Mouse (Mus musculus) CH12.LX (cell line): ENCODE data around the gene Pcdh15. TPM values are rescaled to one million over a fixed set of nuclear protein-coding genes. Genes with fewer than 3 reads are reported as not detected.

Source experiments
- DNase-seq: peaks from one replicate; pipeline ENCODE4 v3.0.0-alpha.2; 2013; ENCODE audit errors: extremely low read depth
- H3K27ac ChIP-seq: 2 replicates; pipeline ENCODE4 v1.5.1; 2012; ENCODE audit warnings: low read depth, mild to moderate bottlenecking, control low read depth, moderate library complexity; ENCODE audit not compliant: insufficient read depth
- H3K27me3 ChIP-seq: replicated peaks from 2 replicates; pipeline ENCODE3; 2012; ENCODE audit warnings: inconsistent platforms
- H3K36me3 ChIP-seq, 2 experiments: replicated peaks in 1 of 2; 2 replicates each; pipeline versions ENCODE3 to v1.6.1; 2012; ENCODE audit warnings: inconsistent platforms in 1 of 2, low read length in 1 of 2, mild to moderate bottlenecking in 1 of 2, mixed read lengths in 1 of 2, moderate library complexity in 1 of 2; ENCODE audit not compliant: control insufficient read depth in 1 of 2, insufficient read depth in 1 of 2
- H3K4me1 ChIP-seq, 2 experiments: 2 replicates each; pipeline ENCODE4 v1.6.1; 2012; ENCODE audit warnings: inconsistent platforms in 1 of 2, moderate library complexity in 1 of 2; ENCODE audit not compliant: insufficient read depth in 2 of 2, control insufficient read depth in 1 of 2
- H3K4me2 ChIP-seq: 2 replicates; pipeline ENCODE4 v1.6.1; 2012; ENCODE audit warnings: low read depth, mild to moderate bottlenecking, control low read depth; ENCODE audit not compliant: poor library complexity, insufficient read depth, severe bottlenecking
- H3K4me3 ChIP-seq, 3 experiments: fragments of 150-350 bp in 1 of 3; sonication (generic) in 1 of 3; replicated peaks in 1 of 3; 2 replicates each; pipeline versions ENCODE3 to v1.5.1; 2011 to 2012; ENCODE audit warnings: low read depth in 2 of 3, low read length in 2 of 3, mild to moderate bottlenecking in 2 of 3, moderate library complexity in 2 of 3, control low read depth in 1 of 3, improper control_type of control experiment in 1 of 3, inconsistent platforms in 1 of 3, mixed read lengths in 1 of 3; ENCODE audit not compliant: poor library complexity in 1 of 3
- H3K79me2 ChIP-seq: replicated peaks from 2 replicates; pipeline ENCODE4 v1.6.1; 2012; ENCODE audit warnings: mild to moderate bottlenecking, moderate library complexity; ENCODE audit not compliant: control insufficient read depth, poor library complexity, insufficient read depth, severe bottlenecking; ENCODE audit errors: extremely low read depth
- H3K9ac ChIP-seq: 2 replicates; pipeline ENCODE4 v1.6.1; 2012; ENCODE audit warnings: low read depth, mild to moderate bottlenecking, control low read depth, moderate library complexity; ENCODE audit not compliant: insufficient read depth
- H3K9me3 ChIP-seq: replicated peaks from 2 replicates; pipeline ENCODE3; 2012; ENCODE audit warnings: low read length, inconsistent platforms, mixed read lengths
- CHD1 ChIP-seq: IDR thresholded peaks from 2 replicates; pipeline ENCODE4 v1.6.1; 2012; ENCODE audit warnings: low read depth, low read length, improper control_type of control experiment, inconsistent platforms
- CHD2 ChIP-seq: IDR thresholded peaks from 2 replicates; pipeline ENCODE4 v1.6.1; 2011; ENCODE audit warnings: low read length, improper control_type of control experiment
- CTCF ChIP-seq, 2 experiments: IDR thresholded peaks in 1 of 2; conservative IDR thresholded peaks in 1 of 2; 2 replicates each; pipeline ENCODE4 v1.5.1; 2011 to 2012; ENCODE audit warnings: low read depth in 2 of 2, low read length in 2 of 2, improper control_type of control experiment in 1 of 2, inconsistent platforms in 1 of 2, mild to moderate bottlenecking in 1 of 2, moderate library complexity in 1 of 2
- GABPA ChIP-seq: IDR thresholded peaks from 2 replicates; pipeline ENCODE4 v1.6.1; 2012; ENCODE audit warnings: low read depth, low read length, improper control_type of control experiment, inconsistent platforms; ENCODE audit not compliant: insufficient replicate concordance
- JUN ChIP-seq: IDR thresholded peaks from 2 replicates; pipeline ENCODE4 v1.6.1; 2011; ENCODE audit warnings: low read depth, mild to moderate bottlenecking, low read length, improper control_type of control experiment, moderate library complexity; ENCODE audit not compliant: insufficient read depth
- KAT2A ChIP-seq: IDR thresholded peaks from 2 replicates; pipeline ENCODE4 v1.6.1; 2012; ENCODE audit warnings: low read length, improper control_type of control experiment, inconsistent platforms; ENCODE audit not compliant: insufficient replicate concordance
- MAFK ChIP-seq: IDR thresholded peaks from 2 replicates; pipeline ENCODE4 v1.6.1; 2011; ENCODE audit warnings: low read length, improper control_type of control experiment; ENCODE audit not compliant: insufficient replicate concordance
- MAX ChIP-seq: IDR thresholded peaks from 2 replicates; pipeline ENCODE4 v1.6.1; 2011; ENCODE audit warnings: low read length, improper control_type of control experiment
- MAZ ChIP-seq: IDR thresholded peaks from 2 replicates; pipeline ENCODE4 v1.6.1; 2012; ENCODE audit warnings: low read depth, mild to moderate bottlenecking, inconsistent platforms, low read length, improper control_type of control experiment, moderate library complexity
- MEF2A ChIP-seq: IDR thresholded peaks from 2 replicates; pipeline ENCODE4 v1.6.1; 2014; ENCODE audit warnings: low read depth, mild to moderate bottlenecking, inconsistent platforms, low read length, improper control_type of control experiment, borderline replicate concordance
- MXI1 ChIP-seq: IDR thresholded peaks from 2 replicates; pipeline ENCODE4 v1.6.1; 2011; ENCODE audit warnings: mild to moderate bottlenecking, low read depth, low read length, improper control_type of control experiment
- MYC ChIP-seq: IDR thresholded peaks from 2 replicates; pipeline ENCODE4 v1.6.1; 2011; ENCODE audit warnings: low read depth, mild to moderate bottlenecking, improper control_type of control experiment, low read length
- POLR2A ChIP-seq: IDR thresholded peaks from 2 replicates; pipeline ENCODE4 v1.6.1; 2011; ENCODE audit warnings: low read depth, mild to moderate bottlenecking, improper control_type of control experiment, low read length
- POLR2AphosphoS2 ChIP-seq: IDR thresholded peaks from 2 replicates; pipeline ENCODE4 v1.6.1; 2011; ENCODE audit warnings: low read depth, low read length, improper control_type of control experiment
- RAD21 ChIP-seq: IDR thresholded peaks from 2 replicates; pipeline ENCODE4 v1.6.1; 2011; ENCODE audit warnings: low read depth, mild to moderate bottlenecking, low read length, improper control_type of control experiment, moderate library complexity
- TCF12 ChIP-seq: IDR thresholded peaks from 2 replicates; pipeline ENCODE4 v1.6.1; 2014; ENCODE audit warnings: low read depth, mild to moderate bottlenecking, inconsistent platforms, low read length, improper control_type of control experiment
- UBTF ChIP-seq: IDR thresholded peaks from 2 replicates; pipeline ENCODE4 v1.6.1; 2012; ENCODE audit warnings: low read depth, mild to moderate bottlenecking, inconsistent platforms, low read length, improper control_type of control experiment, moderate library complexity
- USF2 ChIP-seq: conservative IDR thresholded peaks from 2 replicates; pipeline ENCODE4 v1.6.1; 2011; ENCODE audit warnings: low read depth, low read length, improper control_type of control experiment
- ZC3H11A ChIP-seq: IDR thresholded peaks from 2 replicates; pipeline ENCODE4 v1.6.1; 2012; ENCODE audit warnings: low read depth, mild to moderate bottlenecking, inconsistent platforms, low read length, improper control_type of control experiment
- dilution Hi-C: fragments of 300-500 bp; cut with MboI; formaldehyde crosslinking; loops from 2 replicates; pipeline ENCODE4 v1.14.3; 2020; ENCODE audit warnings: low sequenced_read_pairs; ENCODE audit not compliant: extremely low pct_unique_long_range_greater_than_20kb, extremely low pct_ligation_motif_present
- in situ Hi-C: fragments of 300-500 bp; cut with MboI; formaldehyde crosslinking; loops from 3 replicates; pipeline ENCODE4 v1.14.3; 2019; ENCODE audit warnings: low sequenced_read_pairs, low pct_ligation_motif_present, low pct_unique_long_range_greater_than_20kb, mixed read lengths
- polyA plus RNA-seq: library from polyadenylated mRNA; unstranded; fragments of >175 nt; gene quantifications from 2 replicates; pipeline ENCODE4 v1.2.1, GENCODE M21; 2012; ENCODE audit warnings: low read depth; ENCODE audit not compliant: insufficient read length
- total RNA-seq, 2 experiments: library from RNA; depleted of rRNA; stranded (reverse); fragments of 300-350 nt in 1 of 2; fragments of >200 nt in 1 of 2; gene quantifications; 2 replicates each; pipeline ENCODE4 v1.2.3; 2012 to 2014

The Pcdh15 gene
- total and polyA plus RNA-seq, 3 experiments = not detected

GRCm38 (mm10) chr10:74116817-74117216 lies 1017.7 kb downstream of the Pcdh15 start:
- Histone ChIP-seq H3K9ac (no peak overlapping the region), H3K9me3 (peaks cover 32% of the 10 kb centered on the region), H3K36me3 (no peaks in the 10 kb centered on the region), H3K4me3 (no peak overlapping the region), H3K4me2 (no peak overlapping the region), H3K27ac (no peak overlapping the region), H3K4me1 (no peaks in the 10 kb centered on the region), H3K79me2 (no peaks in the 10 kb centered on the region), H3K27me3 (no peaks in the 10 kb centered on the region)
- DNase-seq = no peak
- no peak for TF ChIP-seq MAX
- TF ChIP-seq MAFK = peak; percentile 84
- no peak for TF ChIP-seq USF2
- TF ChIP-seq POLR2AphosphoS2 = no peak
- no peak for TF ChIP-seq CHD2
- dilution Hi-C loops = no loop called here
- in situ Hi-C loops = no loop called here

GRCm38 (mm10) chr10:74123421-74123820 lies 1024.3 kb downstream of the Pcdh15 start:
- dilution Hi-C loops = no loop called here
- no peaks in the 10 kb centered on the region for H3K36me3 ChIP-seq
- H3K4me3 ChIP-seq = no peak overlapping the region
- TF ChIP-seq MYC (no peak), MEF2A (no peak), UBTF (no peak), CTCF (conservative IDR thresholded peaks at IDR 0.05 in 1 of 2, IDR thresholded peaks at IDR 0.05 in 1 of 2; ENCODE audit: low read depth in 2 of 2, low read length in 2 of 2) (no peak), POLR2AphosphoS2 (no peak), MXI1 (no peak), POLR2A (no peak), MAZ (no peak), TCF12 (no peak)
- TF ChIP-seq, all 38 proteins: peak for 0
- in situ Hi-C loops = no loop called here
- H3K27me3 ChIP-seq = no peaks in the 10 kb centered on the region
- no peak overlapping the region for H3K27ac ChIP-seq
- H3K79me2 ChIP-seq = no peaks in the 10 kb centered on the region
- no peak overlapping the region for H3K4me2 ChIP-seq
- no peak for DNase-seq
- no peaks in the 10 kb centered on the region for H3K4me1 ChIP-seq
- H3K9me3 ChIP-seq = peaks cover 20% of the 10 kb centered on the region
- H3K9ac ChIP-seq = no peak overlapping the region

GRCm38 (mm10) chr10:74129192-74129591 lies 1030.0 kb downstream of the Pcdh15 start:
- no peaks in the 10 kb centered on the region for H3K79me2 ChIP-seq
- TF ChIP-seq GABPA (no peak), POLR2A (no peak), ZC3H11A (no peak), MXI1 (no peak), JUN (no peak), KAT2A (no peak), MAFK (no peak), CHD1 (no peak), RAD21 (no peak)
- no peaks in the 10 kb centered on the region for H3K36me3 ChIP-seq
- in situ Hi-C loops = no loop called here
- H3K9me3 ChIP-seq = peaks cover 14% of the 10 kb centered on the region
- dilution Hi-C loops = no loop called here
- no peak for DNase-seq
- H3K27me3 ChIP-seq = no peaks in the 10 kb centered on the region
- H3K27ac ChIP-seq = no peak overlapping the region
- H3K4me3 ChIP-seq = no peak overlapping the region
- H3K9ac ChIP-seq = no peak overlapping the region
- H3K4me1 ChIP-seq = no peaks in the 10 kb centered on the region
- H3K4me2 ChIP-seq = no peak overlapping the region
